Mouse (Mus musculus) heart, embryonic 13.5 days (tissue): Measurements from ENCODE around the gene Csgalnact2. TPM values are rescaled to one million over a fixed set of nuclear protein-coding genes. Genes with fewer than 3 reads are reported as not detected.

ENCODE experiments used
- microRNA-seq: library from miRNA; unstranded; fragments of <30 nt; microRNA quantifications from one replicate; pipeline ENCODE4, GENCODE M21; 2016
- polyA plus RNA-seq: library from polyadenylated mRNA; unstranded; fragments of >200 nt; fragmentation: Nextera tagmentation; extraction: Ambion mirVana; gene quantifications from 2 replicates; pipeline ENCODE4 v1.2.1, GENCODE M21; 2015

The Csgalnact2 gene
- polyA plus RNA-seq, 1 experiment from 2014 or later, result 9.7 TPM

Small RNAs within 50 kb of the gene (microRNA-seq; reads per million reads assigned to microRNA genes)
- not detected for gene Mir7044

Other genes starting within 250 kb of the Csgalnact2 start
- 440 and 506 TPM in 2 replicates for gene Hnrnpf, start 238.8 kb downstream of the Csgalnact2 start, polyA plus RNA-seq
- gene Fxyd4, start 201.4 kb downstream of the Csgalnact2 start, polyA plus RNA-seq, result 1.9 and 2.5 TPM in 2 replicates
- 0.32 and 0.38 TPM in 2 replicates for gene Rasgef1a, start 127.7 kb downstream of the Csgalnact2 start, polyA plus RNA-seq
- 0.43 and 0.47 TPM in 2 replicates for gene Ret, start 58.6 kb upstream of the Csgalnact2 start, polyA plus RNA-seq